Mouse (Mus musculus): ENCODE results near the gene Ugt1a2.
"Not testable (repeated sequence)": the region's sequence is repeated elsewhere in the genome, so short reads cannot be mapped to it uniquely, and the experiment has no call there.

Gene Ugt1a2

GRCm38 (mm10) chr1:88218051-88218450 lies 17.6 kb downstream of the Ugt1a2 start:
- no peak for DNase-seq

GRCm38 (mm10) chr1:88218591-88218990 lies 18.2 kb downstream of the Ugt1a2 start:
- no peak for DNase-seq

- no peak for DNase-seq
Observed at GRCm38 (mm10) chr1:88219054-88219453, 18.7 kb downstream of the Ugt1a2 start.

GRCm38 (mm10) chr1:88220336-88220735 lies 19.9 kb downstream of the Ugt1a2 start:
- no peak for DNase-seq

GRCm38 (mm10) chr1:88222216-88222615 lies 21.8 kb downstream of the Ugt1a2 start:
- DNase-seq = no peak

GRCm38 (mm10) chr1:88223011-88223515 lies 22.7 kb downstream of the Ugt1a2 start:
- not testable (repeated sequence) for DNase-seq

GRCm38 (mm10) chr1:88223591-88223990 lies 23.2 kb downstream of the Ugt1a2 start:
- no peak for DNase-seq

GRCm38 (mm10) chr1:88224029-88224776 lies 23.8 kb downstream of the Ugt1a2 start:
- DNase-seq = no peak

- not testable (repeated sequence) for DNase-seq
Observed at GRCm38 (mm10) chr1:88225301-88225700, 24.9 kb downstream of the Ugt1a2 start.

GRCm38 (mm10) chr1:88225741-88226140 lies 25.3 kb downstream of the Ugt1a2 start:
- no peak for DNase-seq

- DNase-seq = no peak
Observed at GRCm38 (mm10) chr1:88226670-88227379, 26.4 kb downstream of the Ugt1a2 start, which contains the start of gene Mroh2a. Gene Mroh2a (plus strand): TSS chr1:88226986.

- DNase-seq = no peak
Observed at GRCm38 (mm10) chr1:88227482-88227881, 27.1 kb downstream of the Ugt1a2 start.

- DNase-seq = no peak
Observed at GRCm38 (mm10) chr1:88228121-88228520, 27.7 kb downstream of the Ugt1a2 start.

GRCm38 (mm10) chr1:88229566-88229965 lies 29.2 kb downstream of the Ugt1a2 start:
- no peak for DNase-seq

GRCm38 (mm10) chr1:88229986-88230385 lies 29.6 kb downstream of the Ugt1a2 start:
- no peak for DNase-seq

- DNase-seq = no peak
Observed at GRCm38 (mm10) chr1:88230421-88230820, 30.0 kb downstream of the Ugt1a2 start.

- DNase-seq = no peak
Observed at GRCm38 (mm10) chr1:88230981-88231802, 30.8 kb downstream of the Ugt1a2 start.

GRCm38 (mm10) chr1:88231803-88232499 lies 31.6 kb downstream of the Ugt1a2 start:
- DNase-seq = no peak

GRCm38 (mm10) chr1:88232664-88233380 lies 32.4 kb downstream of the Ugt1a2 start:
- no peak for DNase-seq

GRCm38 (mm10) chr1:88233421-88234247 lies 33.2 kb downstream of the Ugt1a2 start:
- no peak for DNase-seq

GRCm38 (mm10) chr1:88234248-88234610 lies 33.8 kb downstream of the Ugt1a2 start:
- DNase-seq = no peak
